Mouse (Mus musculus) liver, embryonic 14.5 days (tissue): Measurements from ENCODE around the gene Rbm4. TPM values are rescaled to one million over a fixed set of nuclear protein-coding genes. Genes with fewer than 3 reads are reported as not detected.

Experiments
- ATAC-seq: fragments of 200-750 bp; cut with Nextera tagmentation; 2 replicates; pipeline ENCODE4 v1.8.0; 2017; ENCODE audit warnings: moderate number of reproducible peaks, mild to moderate bottlenecking, moderate library complexity; ENCODE audit not compliant: insufficient read depth
- DNase-seq, 3 experiments: peaks; one replicate each; pipeline ENCODE4 v3.0.0-alpha.2; 2012 to 2013; ENCODE audit warnings: low read depth in 3 of 3, low spot score in 3 of 3
- H3K27ac ChIP-seq: fragments of 300-500 bp; sonication (generic); 2 replicates; pipeline ENCODE4 v1.5.1; 2014; ENCODE audit warnings: moderate library complexity, mild to moderate bottlenecking, control low read depth, inconsistent platforms
- H3K27me3 ChIP-seq: fragments of 300-500 bp; sonication (generic); 2 replicates; pipeline ENCODE4 v1.6.1; 2014; ENCODE audit warnings: mild to moderate bottlenecking, low read length, moderate library complexity; ENCODE audit not compliant: control insufficient read depth, insufficient read depth
- H3K36me3 ChIP-seq: fragments of 300-500 bp; sonication (generic); replicated peaks from 2 replicates; pipeline ENCODE4 v1.6.1; 2014; ENCODE audit warnings: low read depth; ENCODE audit not compliant: control insufficient read depth, insufficient read depth
- H3K4me1 ChIP-seq, 2 experiments: fragments of 200-500 bp in 1 of 2; fragments of 300-500 bp in 1 of 2; sonication (generic) in 1 of 2; replicated peaks; 2 replicates each; pipeline ENCODE4 v1.6.1; 2012 to 2014; ENCODE audit warnings: antibody characterized with exemption in 1 of 2, inconsistent platforms in 1 of 2, low read length in 1 of 2; ENCODE audit not compliant: control insufficient read depth in 2 of 2, insufficient read depth in 2 of 2
- H3K4me2 ChIP-seq: fragments of 300-500 bp; sonication (generic); 2 replicates; pipeline ENCODE4 v1.6.1; 2014; ENCODE audit warnings: low read depth, mild to moderate bottlenecking, control low read depth, moderate library complexity
- H3K4me3 ChIP-seq, 2 experiments: fragments of 200-500 bp in 1 of 2; fragments of 300-500 bp in 1 of 2; sonication (generic) in 1 of 2; 2 replicates each; pipeline ENCODE4 v1.5.1; 2012 to 2014; ENCODE audit warnings: low read depth in 2 of 2, low read length in 2 of 2, mild to moderate bottlenecking in 2 of 2, control low read depth in 1 of 2, inconsistent platforms in 1 of 2, moderate library complexity in 1 of 2; ENCODE audit not compliant: insufficient read depth in 1 of 2
- H3K9ac ChIP-seq: fragments of 300-500 bp; sonication (generic); replicated peaks from 2 replicates; pipeline ENCODE4 v1.6.1; 2014; ENCODE audit warnings: mild to moderate bottlenecking, control low read depth, moderate library complexity
- H3K9me3 ChIP-seq: fragments of 300-500 bp; sonication (generic); 2 replicates; pipeline ENCODE4 v1.6.1; 2016; ENCODE audit warnings: low read length, mixed read lengths; ENCODE audit not compliant: control insufficient read depth
- CTCF ChIP-seq: IDR thresholded peaks from 2 replicates; pipeline ENCODE4 v1.5.1; 2016; ENCODE audit warnings: antibody characterized with exemption, low read depth, control low read depth
- EP300 ChIP-seq: IDR thresholded peaks from 2 replicates; pipeline ENCODE4 v1.6.1; 2016; ENCODE audit warnings: antibody characterized with exemption, low read depth
- WGBS: fragments of 180-500 bp; shearing (Covaris S2); extraction: QIAGEN DNeasy Blood & Tissue Kit; methylation state at CpG from one replicate; pipeline ENCODE4 v1.1.7; 2014; ENCODE audit not compliant: insufficient replicate concordance; 5-methylcytosine and 5-hydroxymethylcytosine counted together
- polyA plus RNA-seq, 2 experiments: library from polyadenylated mRNA; depleted of rRNA in 1 of 2; stranded (reverse) in 1 of 2; unstranded in 1 of 2; fragments of >200 nt; fragmentation: Nextera tagmentation in 1 of 2; extraction: Ambion mirVana in 1 of 2; gene quantifications; 2 replicates each; pipeline versions ENCODE4 v1.2.1 to v1.2.3; 2012 to 2014

Gene Rbm4
- polyA plus RNA-seq, 2 experiments = 22.1 to 27.9 TPM

DNA sequence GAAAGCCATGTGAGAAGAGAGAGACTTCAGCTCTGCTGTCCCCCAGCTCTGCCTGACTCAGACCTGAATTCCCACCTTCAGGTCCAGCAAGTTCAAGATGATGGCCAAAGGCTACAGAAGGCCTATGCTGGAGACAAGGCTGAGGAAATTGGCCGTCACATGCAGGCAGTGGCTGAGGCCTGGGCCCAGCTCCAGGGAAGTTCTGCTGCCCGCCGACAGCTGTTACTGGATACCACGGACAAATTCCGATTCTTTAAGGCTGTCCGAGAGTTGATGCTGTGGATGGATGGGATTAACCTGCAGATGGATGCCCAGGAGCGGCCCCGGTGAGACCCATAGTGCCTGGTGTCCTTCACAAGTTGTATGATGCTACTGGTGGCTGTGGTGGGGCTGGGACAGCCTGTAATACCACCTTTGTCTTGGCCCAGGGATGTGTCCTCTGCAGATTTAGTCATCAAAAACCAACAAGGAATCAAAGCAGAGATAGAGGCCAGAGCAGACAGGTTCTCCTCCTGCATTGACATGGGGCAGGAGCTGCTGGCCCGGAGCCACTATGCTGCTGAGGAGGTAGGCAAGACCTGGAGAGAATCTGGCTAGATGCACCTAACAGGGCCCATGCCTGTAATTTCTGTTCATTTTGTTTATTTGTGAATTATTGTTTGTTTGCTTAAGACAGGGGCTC is 45.9 kb downstream of the Rbm4 start:
- ATAC-seq (no peak), DNase-seq (no peak)
- Histone ChIP-seq H3K36me3 (no peaks in the 10 kb centered on the region), H3K4me1 (no peaks in the 10 kb centered on the region), H3K27me3 (no peaks in the 10 kb centered on the region), H3K9ac (no peak overlapping the region), H3K4me2 (no peak overlapping the region), H3K9me3 (no peaks in the 10 kb centered on the region), H3K27ac (no peak overlapping the region), H3K4me3 (no peak overlapping the region)
- no peak for TF ChIP-seq CTCF
- TF ChIP-seq EP300 = no peak
- 67% methylated on average over 9 of the region's 9 CpGs for WGBS

DNA sequence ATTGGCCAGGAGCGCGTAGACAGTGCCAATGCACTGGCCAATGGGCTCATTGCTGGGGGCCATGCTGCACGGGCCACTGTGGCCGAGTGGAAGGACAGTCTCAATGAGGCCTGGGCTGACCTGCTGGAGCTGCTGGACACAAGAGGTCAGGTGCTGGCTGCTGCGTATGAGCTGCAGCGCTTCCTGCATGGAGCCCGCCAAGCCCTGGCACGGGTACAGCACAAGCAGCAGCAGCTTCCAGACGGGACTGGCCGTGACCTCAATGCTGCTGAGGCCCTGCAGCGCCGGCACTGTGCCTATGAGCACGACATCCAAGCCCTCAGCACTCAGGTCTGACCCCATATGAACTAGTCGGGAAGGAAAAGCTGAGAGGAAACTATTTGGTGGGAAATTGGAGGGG is 47.1 kb downstream of the Rbm4 start:
- H3K4me3 ChIP-seq = no peak overlapping the region
- no peak overlapping the region for H3K9ac ChIP-seq
- H3K4me1 ChIP-seq = no peaks in the 10 kb centered on the region
- DNase-seq = no peak
- H3K27ac ChIP-seq = no peak overlapping the region
- no peaks in the 10 kb centered on the region for H3K27me3 ChIP-seq
- no peak overlapping the region for H3K4me2 ChIP-seq
- TF ChIP-seq CTCF (no peak), EP300 (no peak)
- ATAC-seq = no peak
- H3K36me3 ChIP-seq = no peaks in the 10 kb centered on the region
- H3K9me3 ChIP-seq = no peaks in the 10 kb centered on the region
- 73% methylated on average over 14 of the region's 14 CpGs for WGBS

DNA sequence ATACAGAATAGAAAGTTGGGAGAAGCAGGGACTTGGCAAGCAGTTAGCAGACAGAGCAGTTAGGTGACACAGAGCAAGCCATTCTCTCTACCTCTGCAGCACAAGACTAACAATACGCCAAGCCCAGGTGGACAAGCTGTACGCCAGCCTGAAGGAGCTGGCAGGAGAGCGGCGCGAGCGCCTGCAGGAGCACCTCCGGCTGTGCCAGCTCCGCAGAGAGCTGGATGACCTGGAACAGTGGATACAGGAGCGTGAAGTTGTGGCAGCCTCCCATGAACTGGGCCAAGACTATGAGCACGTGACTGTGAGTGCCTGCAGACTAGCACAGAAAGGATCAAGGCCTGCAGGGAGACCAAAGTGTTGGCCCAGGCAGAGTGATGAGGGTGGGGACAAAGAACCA is 48.0 kb downstream of the Rbm4 start:
- ATAC-seq = no peak
- Histone ChIP-seq H3K9me3 (no peaks in the 10 kb centered on the region), H3K9ac (no peak overlapping the region), H3K27me3 (no peaks in the 10 kb centered on the region), H3K4me1 (no peaks in the 10 kb centered on the region), H3K4me2 (no peak overlapping the region), H3K27ac (no peak overlapping the region), H3K36me3 (no peaks in the 10 kb centered on the region), H3K4me3 (no peak overlapping the region)
- no peak for DNase-seq
- TF ChIP-seq CTCF (no peak), EP300 (no peak)
- WGBS = 78% methylated on average over 10 of the region's 10 CpGs

DNA sequence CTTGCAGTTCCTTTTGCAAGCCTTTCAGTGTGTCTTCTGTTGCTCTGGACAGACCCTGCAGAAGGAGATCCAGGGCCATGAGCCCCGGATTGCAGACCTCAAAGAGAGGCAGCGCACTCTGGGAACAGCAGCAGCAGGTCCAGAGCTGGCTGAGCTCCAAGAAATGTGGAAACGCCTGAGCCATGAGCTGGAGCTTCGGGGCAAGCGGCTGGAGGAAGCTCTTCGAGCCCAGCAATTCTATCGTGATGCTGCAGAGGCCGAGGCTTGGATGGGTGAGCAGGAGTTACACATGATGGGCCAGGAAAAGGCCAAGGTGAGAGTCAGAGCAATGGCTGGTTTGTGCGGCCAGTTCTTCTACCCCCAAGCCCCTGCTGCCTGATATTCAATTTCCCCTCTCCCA is 48.6 kb downstream of the Rbm4 start:
- TF ChIP-seq CTCF (no peak), EP300 (no peak)
- Histone ChIP-seq H3K27me3 (no peaks in the 10 kb centered on the region), H3K9me3 (no peaks in the 10 kb centered on the region), H3K4me1 (no peaks in the 10 kb centered on the region), H3K36me3 (no peaks in the 10 kb centered on the region), H3K4me3 (no peak overlapping the region), H3K4me2 (no peak overlapping the region), H3K27ac (no peak overlapping the region), H3K9ac (no peak overlapping the region)
- WGBS = 61% methylated on average over 9 of the region's 9 CpGs
- DNase-seq = no peak
- no peak for ATAC-seq

DNA sequence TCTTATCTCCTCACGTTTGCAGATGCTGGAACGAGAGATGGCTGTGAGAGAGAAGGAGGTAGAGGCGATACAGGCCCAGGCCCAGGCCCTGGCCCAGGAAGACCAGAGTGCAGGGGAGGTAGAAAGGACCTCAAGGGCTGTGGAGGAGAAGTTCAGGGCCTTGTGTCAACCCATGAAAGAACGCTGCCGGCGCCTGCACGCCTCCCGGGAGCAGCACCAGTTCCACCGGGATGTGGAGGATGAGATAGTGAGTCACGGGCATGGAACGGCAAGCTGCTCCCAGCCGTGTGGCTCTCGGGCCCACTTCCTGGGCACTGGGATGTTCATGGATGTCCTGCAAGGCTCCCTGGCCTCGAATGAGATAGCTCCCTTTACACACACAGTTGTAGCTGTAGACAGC is 49.7 kb downstream of the Rbm4 start:
- H3K4me3 ChIP-seq = no peak overlapping the region
- no peak overlapping the region for H3K9ac ChIP-seq
- TF ChIP-seq CTCF = no peak
- TF ChIP-seq EP300 = no peak
- H3K4me2 ChIP-seq = no peak overlapping the region
- H3K27me3 ChIP-seq = no peaks in the 10 kb centered on the region
- DNase-seq (no peak), ATAC-seq (no peak)
- no peak overlapping the region for H3K27ac ChIP-seq
- H3K36me3 ChIP-seq = no peaks in the 10 kb centered on the region
- no peaks in the 10 kb centered on the region for H3K9me3 ChIP-seq
- H3K4me1 ChIP-seq = no peaks in the 10 kb centered on the region
- WGBS = 68% methylated on average over 14 of the region's 14 CpGs
